Mouse (Mus musculus) left cerebral cortex, adult 6 months (tissue): ENCODE measurements around the gene Gm11639. TPM values are rescaled to one million over a fixed set of nuclear protein-coding genes. Genes with fewer than 3 reads are reported as not detected.

ENCODE experiments used
- long read RNA-seq, 2 experiments: library from polyadenylated mRNA; unstranded; transcript quantifications; one replicate each; pipeline ENCODE4 v2.0.0; 2019 to 2020
- polyA plus RNA-seq: library from polyadenylated mRNA; unstranded; fragments of <200 nt; fragmentation: Nextera tagmentation; gene quantifications from 2 replicates; pipeline ENCODE4 v1.2.3, GENCODE M21; 2021

The Gm11639 gene
- 0.01 and 0.50 TPM in 2 replicates for polyA plus RNA-seq
- long read RNA-seq, experiment 1, partial matches to known transcripts = 2 of 2 reads
- long read RNA-seq, experiment 1, other reads (novel, unspliced or antisense) = 0 of 2 reads
- long read RNA-seq, experiment 2, partial matches to known transcripts = 1 of 1 reads
- long read RNA-seq, experiment 2, other reads (novel, unspliced or antisense) = 0 of 1 reads

GRCm38 (mm10) chr11:104685548-104685947, at the start of gene Gm11639:
Gene Gm11639, plus strand, starts transcription at chr11:104685707.

GRCm38 (mm10) chr11:105063292-105063691, 377.8 kb downstream of the Gm11639 start, which contains the start of gene Efcab3:
Gene Efcab3, plus strand, starts transcription at chr11:105063592.

GRCm38 (mm10) chr11:105125735-105126519, 440.4 kb downstream of the Gm11639 start, which contains the start of gene Mettl2:
Gene Mettl2, plus strand, starts transcription at chr11:105126425.

GRCm38 (mm10) chr11:105146593-105146992, 461.1 kb downstream of the Gm11639 start, which contains the start of gene Gm10842:
Gene Gm10842, plus strand, starts transcription at chr11:105146893.

Other genes starting within 250 kb of the Gm11639 start
- 14.3 and 14.5 TPM in 2 replicates for gene Kansl1, start 216.8 kb upstream of the Gm11639 start, polyA plus RNA-seq
- 9.5 and 12.1 TPM in 2 replicates for gene Cdc27, start 135.1 kb upstream of the Gm11639 start, polyA plus RNA-seq
- 121 and 148 TPM in 2 replicates for gene Myl4, start 135.0 kb upstream of the Gm11639 start, polyA plus RNA-seq
- gene Itgb3, start 77.7 kb upstream of the Gm11639 start, polyA plus RNA-seq = 0.36 and 0.38 TPM in 2 replicates